Mouse (Mus musculus) gastrocnemius, postnatal 14 days (tissue): Measurements from ENCODE around the gene Prlhr. TPM values are rescaled to one million over a fixed set of nuclear protein-coding genes. Genes with fewer than 3 reads are reported as not detected.

Experiments used
- DNase-seq: peaks from one replicate; pipeline ENCODE4 v3.0.0; 2021; ENCODE audit warnings: mixed read lengths
- intact Hi-C: fragments of 180-260 bp; cut with DNase I; formaldehyde crosslinking; loops from one replicate; pipeline ENCODE4 v1.15.1; 2025; ENCODE audit warnings: low total_unique reads
- long read RNA-seq, 2 experiments: library from polyadenylated mRNA; stranded (forward); transcript quantifications; one replicate each; pipeline ENCODE4 v2.0.0; 2021
- total RNA-seq, 2 experiments: library from RNA; stranded (reverse); gene quantifications; 2 replicates each; pipeline ENCODE4 v1.2.3; 2021

Prlhr gene
- not detected for total RNA-seq
- long read RNA-seq, experiment 1: 0 reads
- long read RNA-seq, experiment 2: 0 reads

DNA sequence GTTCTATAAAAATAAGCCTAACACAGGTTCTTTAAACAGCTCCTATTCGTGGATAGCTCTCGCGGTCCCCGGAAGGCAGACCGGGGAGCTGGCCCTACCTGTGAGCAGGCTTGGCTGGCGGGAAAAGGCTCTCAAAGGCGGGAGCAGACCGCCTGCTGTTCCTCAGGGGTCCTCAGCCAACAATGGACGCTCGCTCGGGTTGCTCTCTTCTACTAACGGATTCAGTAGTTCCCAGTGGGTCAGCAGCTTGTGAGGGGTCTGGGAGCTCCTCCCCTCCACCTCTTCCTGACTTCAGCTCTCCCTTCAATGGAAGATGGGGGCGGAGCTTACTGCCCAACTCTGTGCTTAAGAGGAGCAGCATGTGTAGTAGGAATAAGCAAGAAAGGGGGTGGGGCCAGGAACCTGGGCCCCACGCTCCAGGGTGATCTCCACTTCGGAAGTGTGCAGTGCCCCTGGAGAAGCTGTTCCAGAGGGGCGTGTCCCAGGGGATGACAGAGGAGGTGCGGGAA, at the start of gene Prlhr:
Gene Prlhr (minus strand): TSS at position 51 of the 509 bp plus-strand sequence.
- intact Hi-C loops: loop anchor here (10.0 kb wide), 1 partner anchor 86 kb away; no protein-coding TSS in a partner anchor

DNA sequence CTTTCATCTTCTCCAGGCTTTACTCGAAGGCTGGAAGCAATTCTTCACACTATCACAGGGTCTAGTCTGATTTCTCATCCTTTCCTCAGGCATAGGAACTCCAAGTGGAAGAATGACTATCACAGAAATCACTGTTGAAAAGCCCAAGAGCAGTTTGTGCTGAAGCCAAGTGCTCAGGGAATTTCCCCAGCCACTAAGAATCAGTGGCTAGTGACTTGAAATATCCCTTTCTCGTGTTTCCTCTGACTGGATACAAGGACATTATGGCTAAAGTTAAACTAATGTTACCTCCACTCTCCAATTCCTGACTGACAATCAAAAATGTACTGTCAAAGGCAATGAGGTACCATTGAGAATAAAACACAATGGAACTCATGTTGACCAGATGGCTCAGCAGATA, 47.0 kb upstream of the Prlhr start:
- DNase-seq: no peak
- intact Hi-C loops: no loop called here

More for the DNA sequence above, at the start of gene Prlhr:
- no peak for DNase-seq

DNA sequence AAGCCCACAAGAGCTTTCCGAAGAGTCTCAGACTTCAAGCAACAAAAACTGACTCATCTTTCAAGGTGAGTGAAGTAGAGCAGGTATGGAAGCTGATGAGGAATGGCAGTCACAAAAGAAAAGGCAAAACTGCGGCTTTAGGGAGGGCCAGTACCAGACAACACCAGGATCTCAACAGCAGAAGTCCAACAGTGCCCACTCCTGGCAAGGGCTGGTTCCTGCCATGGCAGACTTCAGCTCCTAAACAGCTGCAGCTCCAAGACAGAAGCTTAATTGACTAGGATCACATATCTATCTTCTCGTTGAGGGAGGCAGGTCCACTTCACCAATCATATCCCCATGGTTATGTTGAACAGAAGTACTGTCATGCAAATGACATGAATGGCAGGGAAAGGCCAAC, 45.3 kb upstream of the Prlhr start:
- intact Hi-C loops: no loop called here
- no peak for DNase-seq

DNA sequence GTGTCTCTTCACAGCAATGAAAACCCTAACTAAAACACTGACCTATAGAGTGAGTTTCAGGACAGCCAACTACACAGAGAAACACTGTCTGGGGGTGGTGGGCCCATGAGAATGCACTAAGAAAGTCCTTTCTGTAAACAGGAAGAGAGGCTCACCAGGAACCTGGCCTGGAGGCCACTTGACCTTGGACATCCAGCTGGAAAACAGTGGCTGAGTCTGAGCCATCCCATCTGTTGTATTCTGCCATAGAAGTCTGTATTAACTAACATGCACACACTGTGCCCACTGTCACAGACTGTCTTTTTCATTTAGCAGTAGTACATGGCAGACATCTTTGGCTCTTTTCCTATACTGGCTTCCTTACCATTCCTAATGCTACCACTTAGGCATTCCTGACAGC, 32.1 kb upstream of the Prlhr start:
- intact Hi-C loops: no loop called here
- no peak for DNase-seq

GRCm38 (mm10) chr19:60497171-60497570, 29.1 kb upstream of the Prlhr start:
- no peak for DNase-seq
- intact Hi-C loops: no loop called here

- intact Hi-C loops: no loop called here
- DNase-seq: no peak
Observed at GRCm38 (mm10) chr19:60495772-60496171, 27.7 kb upstream of the Prlhr start.

DNA sequence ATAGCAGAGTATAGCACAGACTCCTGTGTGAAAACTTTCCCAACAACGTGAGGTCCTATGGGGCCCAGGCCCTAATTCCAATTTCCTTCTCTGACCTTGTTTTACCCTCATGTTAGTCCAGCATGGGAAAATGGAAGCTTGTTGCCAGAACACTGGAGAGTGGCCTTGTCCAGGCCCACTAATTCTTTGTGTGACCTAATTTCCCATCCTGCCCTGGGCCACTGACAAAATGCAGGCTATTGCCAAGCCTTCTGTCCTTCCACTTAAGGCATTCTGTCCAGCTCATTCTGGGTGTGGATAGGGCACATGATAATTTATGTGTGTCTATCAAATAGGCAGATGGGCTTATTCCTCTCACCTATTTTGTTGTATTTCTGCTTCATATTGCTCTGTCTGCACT, 21.5 kb upstream of the Prlhr start:
- intact Hi-C loops: no loop called here
- no peak for DNase-seq

GRCm38 (mm10) chr19:60485261-60485660, 17.2 kb upstream of the Prlhr start:
- intact Hi-C loops: no loop called here
- DNase-seq: no peak

GRCm38 (mm10) chr19:60478859-60479258, 10.8 kb upstream of the Prlhr start:
- intact Hi-C loops: no loop called here
- DNase-seq: no peak

- DNase-seq: no peak
- intact Hi-C loops: no loop called here
Observed at GRCm38 (mm10) chr19:60477788-60478187, 9.7 kb upstream of the Prlhr start.

DNA sequence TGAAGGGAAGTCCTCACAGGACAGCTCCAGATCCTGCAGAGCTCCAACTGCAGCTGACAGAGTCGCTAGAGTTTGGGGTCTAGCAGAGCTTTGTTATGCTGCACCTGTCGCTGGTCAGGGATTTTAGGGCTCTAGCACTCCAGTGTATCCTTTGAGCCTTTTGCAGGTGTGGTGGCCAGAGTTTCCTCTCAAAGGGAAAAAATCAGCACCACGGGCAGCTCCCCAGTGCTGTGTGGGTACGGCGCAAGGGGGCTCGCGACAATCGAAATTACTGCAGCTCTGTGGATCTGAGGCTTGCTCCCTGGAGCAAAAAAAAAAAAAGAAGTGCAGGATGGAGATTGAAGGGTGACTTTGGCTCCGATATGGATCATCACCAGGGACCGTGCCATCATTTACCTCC, 742 bp upstream of the Prlhr start:
- no peak for DNase-seq
- intact Hi-C loops: loop anchor here (10.0 kb wide), 1 partner anchor 86 kb away; no protein-coding TSS in a partner anchor

DNA sequence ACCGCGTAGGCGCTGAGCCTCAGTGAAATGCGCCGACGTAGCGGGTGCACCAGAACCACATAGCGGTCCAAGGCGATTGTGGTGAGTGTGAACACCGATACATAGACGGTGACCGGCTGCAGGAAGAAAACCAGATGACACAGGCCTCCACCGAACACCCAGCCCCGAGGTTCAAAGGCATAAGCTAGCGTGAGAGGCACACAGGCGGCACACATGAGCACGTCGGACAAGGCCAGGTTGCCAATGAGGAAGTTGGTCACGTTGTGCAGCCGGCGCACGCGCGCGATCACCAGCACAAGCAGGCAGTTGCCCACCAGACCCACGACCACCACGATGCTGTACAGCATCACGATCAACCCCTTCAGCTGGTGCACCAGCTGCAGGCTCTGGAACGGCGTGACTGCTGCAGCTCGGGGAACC, 506 bp downstream of the Prlhr start:
- intact Hi-C loops: loop anchor here (10.0 kb wide), 1 partner anchor 87 kb away; no protein-coding TSS in a partner anchor
- DNase-seq: no peak

DNA sequence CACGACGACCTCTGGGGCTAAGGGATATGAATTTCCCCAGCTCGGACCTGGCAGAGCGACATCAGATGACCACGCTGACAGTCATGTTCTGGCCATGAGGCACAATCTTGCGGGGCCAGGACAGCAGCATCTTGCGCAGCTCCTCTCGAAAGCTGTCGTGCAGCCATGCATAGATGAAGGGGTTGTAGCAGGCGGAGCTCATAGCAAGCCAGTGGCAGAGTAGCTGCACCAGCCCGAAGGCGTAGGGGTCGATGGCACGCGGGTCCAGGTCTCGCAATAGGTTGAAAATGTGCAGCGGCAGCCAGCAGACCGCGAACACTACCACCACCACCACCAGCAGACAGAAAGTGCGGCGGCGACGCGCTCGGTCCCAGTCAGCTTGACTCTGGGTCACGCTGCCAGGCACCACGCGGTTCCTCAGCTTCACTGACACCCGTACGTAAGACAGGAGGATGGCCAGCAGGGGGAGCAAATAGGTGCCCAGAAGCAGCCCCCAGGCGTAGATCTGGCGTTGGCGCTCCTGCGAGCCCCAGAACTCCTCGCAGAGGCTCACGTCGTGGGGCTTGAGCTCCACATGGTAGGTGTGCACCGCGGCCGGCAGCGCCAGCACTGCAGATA, 1.0 kb downstream of the Prlhr start:
- peak; percentile 50 for DNase-seq
- intact Hi-C loops: loop anchor here (10.0 kb wide), 1 partner anchor 88 kb away; no protein-coding TSS in a partner anchor

DNA sequence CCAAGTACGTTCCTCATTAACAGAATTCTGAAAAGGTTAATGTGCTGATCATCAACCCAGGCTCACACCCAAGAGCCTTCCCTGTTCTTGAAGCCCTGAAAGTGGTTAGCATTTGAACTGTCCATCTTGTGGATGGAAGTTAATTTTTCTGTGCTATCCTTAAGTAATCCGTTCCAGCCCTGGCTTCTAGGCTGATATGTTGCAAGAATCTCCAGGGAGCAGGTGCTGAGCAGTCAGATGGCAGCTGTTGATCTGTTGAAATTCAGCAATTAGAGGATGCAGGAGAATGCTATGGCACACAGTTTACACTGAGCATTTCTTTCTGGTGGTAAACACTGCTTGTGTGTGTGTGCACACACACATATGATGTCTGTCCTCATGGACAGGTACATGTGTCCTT, 2.4 kb downstream of the Prlhr start:
- no peak for DNase-seq
- intact Hi-C loops: loop anchor here (10.0 kb wide), 1 partner anchor 89 kb away; no protein-coding TSS in a partner anchor

GRCm38 (mm10) chr19:60463896-60464295, 4.2 kb downstream of the Prlhr start:
- DNase-seq: peak; percentile 52
- intact Hi-C loops: loop anchor here (10.0 kb wide), 1 partner anchor 91 kb away; no protein-coding TSS in a partner anchor

GRCm38 (mm10) chr19:60463440-60463839, 4.7 kb downstream of the Prlhr start:
- intact Hi-C loops: loop anchor here (10.0 kb wide), 1 partner anchor 91 kb away; no protein-coding TSS in a partner anchor
- DNase-seq: no peak

- intact Hi-C loops: loop anchor here (10.0 kb wide), 1 partner anchor 93 kb away; no protein-coding TSS in a partner anchor
- no peak for DNase-seq
Observed at GRCm38 (mm10) chr19:60461476-60461875, 6.6 kb downstream of the Prlhr start.

- no peak for DNase-seq
- intact Hi-C loops: loop anchor here (10.0 kb wide), 1 partner anchor 95 kb away; no protein-coding TSS in a partner anchor
Observed at GRCm38 (mm10) chr19:60459680-60460079, 8.4 kb downstream of the Prlhr start.

DNA sequence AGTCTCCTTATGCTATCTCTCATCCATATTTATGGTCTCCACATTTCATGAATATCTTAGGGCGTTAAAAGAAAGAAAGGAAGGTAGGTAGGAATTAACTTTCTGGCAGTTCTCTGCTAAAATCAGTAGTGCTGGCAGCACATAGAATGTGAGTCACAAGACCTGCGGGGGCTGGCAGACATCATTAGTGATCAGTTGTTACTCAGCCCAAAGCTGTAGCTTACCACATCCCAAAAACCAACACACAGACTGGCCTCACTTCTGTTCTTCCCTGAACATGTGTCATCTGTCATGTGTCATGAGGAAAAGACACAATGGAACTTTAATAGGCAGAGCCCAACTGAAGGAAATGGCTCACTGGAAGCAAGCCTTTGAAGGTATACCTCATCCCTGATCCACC, 9.0 kb downstream of the Prlhr start:
- intact Hi-C loops: no loop called here
- DNase-seq: no peak

DNA sequence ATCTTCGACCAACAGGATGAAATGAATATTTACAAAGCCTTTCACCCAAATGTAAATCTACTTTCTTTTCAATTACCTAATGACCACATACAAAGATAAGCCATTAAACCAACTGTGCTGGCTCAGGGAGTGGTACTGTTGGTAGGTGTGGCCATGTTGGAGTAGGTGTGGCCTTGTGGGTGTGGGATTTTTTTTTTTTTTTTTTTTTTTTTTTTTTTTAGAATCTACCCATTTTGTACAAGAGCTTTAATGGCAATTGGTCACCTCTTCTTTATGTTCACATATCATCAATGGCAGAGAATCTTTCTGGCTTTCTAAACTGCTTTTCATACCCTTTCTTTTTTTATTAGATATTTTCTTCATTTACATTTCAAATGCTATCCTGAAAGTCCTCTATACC, 12.3 kb downstream of the Prlhr start:
- intact Hi-C loops: no loop called here
- DNase-seq: no peak

DNA sequence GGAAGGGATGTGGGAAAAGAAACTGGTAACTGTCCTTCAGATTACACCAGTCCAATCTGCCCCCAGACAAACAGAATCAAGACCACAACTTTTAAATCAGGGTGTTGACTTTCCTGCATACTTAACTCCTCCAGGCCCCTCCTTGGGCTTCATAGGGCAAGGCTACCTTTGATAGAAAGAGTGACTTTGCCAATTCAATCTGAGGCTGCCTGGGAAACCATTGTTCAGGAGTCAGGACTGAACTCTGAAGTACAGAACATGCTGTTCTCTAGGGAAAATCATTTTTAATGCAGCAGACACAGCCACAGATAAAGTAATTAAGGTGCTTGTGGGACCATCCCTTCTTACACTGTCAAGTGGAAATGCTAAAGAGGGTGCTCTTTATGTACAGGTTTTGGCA, 27.6 kb downstream of the Prlhr start:
- no peak for DNase-seq
- intact Hi-C loops: no loop called here
